Mouse (Mus musculus): ENCODE measurements around the gene C5ar2. TPM values are rescaled to one million over a fixed set of nuclear protein-coding genes. Genes with fewer than 3 reads are reported as not detected.
"Not testable (repeated sequence)": the region's sequence is repeated elsewhere in the genome, so short reads cannot be mapped to it uniquely, and the experiment has no call there.

Gene C5ar2
- total and polyA plus RNA-seq, 2 experiments from 2014 or later = 0.65 to 0.67 TPM

- no peak for TF ChIP-seq CTCF (IDR thresholded peaks at IDR 0.05; ENCODE audit: low read depth)
- TF ChIP-seq EP300 (IDR thresholded peaks at IDR 0.05; ENCODE audit: low read depth) = no peak
- peak overlapping the region; percentile 46 for H3K9ac ChIP-seq (replicated peaks; ENCODE audit: low read depth, low read length)
- H3K9me3 ChIP-seq (replicated peaks; ENCODE audit: control insufficient read depth, low read length) = no peaks in the 10 kb centered on the region
- ATAC-seq (ENCODE audit: insufficient read depth, low read depth) = peak; percentile 30
- peak overlapping the region; percentile 93 for H3K4me2 ChIP-seq (ENCODE audit: low read depth, low read length)
- DNase-seq (ENCODE audit: low spot score) = peak; percentile 57
- no peaks in the 10 kb centered on the region for H3K27me3 ChIP-seq (ENCODE audit: control insufficient read depth, insufficient read depth, low read length)
- peak overlapping the region; percentile 54 for H3K27ac ChIP-seq (ENCODE audit: low read depth)
- peaks cover 32% of the 10 kb centered on the region for H3K36me3 ChIP-seq (replicated peaks; ENCODE audit: control insufficient read depth, insufficient read depth, low read length)
- WGBS = 6% methylated on average over 18 of the region's 18 CpGs
- 0 out of 2 replicates have a peak, but pooled peaks cover 4% of the 10 kb centered on the region for H3K4me1 ChIP-seq (ENCODE audit: control insufficient read depth, insufficient read depth)
- peak overlapping the region; percentile 57 for H3K4me3 ChIP-seq (ENCODE audit: low read depth, low read length)
Measured at GRCm38 (mm10) chr7:16273766-16274140, 29.8 kb upstream of the C5ar2 start.

GRCm38 (mm10) chr7:16273081-16273765, 29.3 kb upstream of the C5ar2 start, which contains the start of gene Inafm1:
Gene Inafm1 (minus strand): TSS chr7:16273617.
- Histone ChIP-seq H3K27ac (ENCODE audit: low read depth) (peak within 1 kb of the TSS; percentile 74), H3K4me2 (ENCODE audit: low read depth, low read length) (peak within 1 kb of the TSS; percentile 93), H3K9ac (replicated peaks; ENCODE audit: low read depth, low read length) (peak within 1 kb of the TSS; percentile 46), H3K4me1 (ENCODE audit: control insufficient read depth, insufficient read depth) (0 out of 2 replicates have a peak, but pooled peaks cover 4% of the 10 kb centered on the region), H3K4me3 (ENCODE audit: low read depth, low read length) (peak within 1 kb of the TSS; percentile 57), H3K36me3 (replicated peaks; ENCODE audit: control insufficient read depth, insufficient read depth, low read length) (peaks cover 27% of the 10 kb centered on the region), H3K27me3 (ENCODE audit: control insufficient read depth, insufficient read depth, low read length) (no peaks in the 10 kb centered on the region), H3K9me3 (replicated peaks; ENCODE audit: control insufficient read depth, low read length) (no peaks in the 10 kb centered on the region)
- peak; percentile 88 for DNase-seq (ENCODE audit: low spot score)
- under 1% methylated on average over 28 of the region's 49 CpGs for WGBS
- peak; percentile 81 for ATAC-seq (ENCODE audit: insufficient read depth, low read depth)
- no peak for TF ChIP-seq CTCF (IDR thresholded peaks at IDR 0.05; ENCODE audit: low read depth)
- TF ChIP-seq EP300 (IDR thresholded peaks at IDR 0.05; ENCODE audit: low read depth) = no peak

- H3K4me1 ChIP-seq (ENCODE audit: control insufficient read depth, insufficient read depth) = 0 out of 2 replicates have a peak, but pooled peaks cover 4% of the 10 kb centered on the region
- H3K27me3 ChIP-seq (ENCODE audit: control insufficient read depth, insufficient read depth, low read length) = no peaks in the 10 kb centered on the region
- WGBS = under 1% methylated on average over 42 of the region's 46 CpGs
- H3K27ac ChIP-seq (ENCODE audit: low read depth) = peak overlapping the region; percentile 74
- ATAC-seq (ENCODE audit: insufficient read depth, low read depth) (peak; percentile 81), DNase-seq (ENCODE audit: low spot score) (peak; percentile 42)
- peaks cover 21% of the 10 kb centered on the region for H3K36me3 ChIP-seq (replicated peaks; ENCODE audit: control insufficient read depth, insufficient read depth, low read length)
- H3K4me3 ChIP-seq (ENCODE audit: low read depth, low read length) = peak overlapping the region; percentile 57
- TF ChIP-seq CTCF (IDR thresholded peaks at IDR 0.05; ENCODE audit: low read depth) (0 out of 2 replicates have a peak, but pooled peaks have one; percentile 10), EP300 (IDR thresholded peaks at IDR 0.05; ENCODE audit: low read depth) (no peak)
- peak overlapping the region; percentile 93 for H3K4me2 ChIP-seq (ENCODE audit: low read depth, low read length)
- peak overlapping the region; percentile 46 for H3K9ac ChIP-seq (replicated peaks; ENCODE audit: low read depth, low read length)
- H3K9me3 ChIP-seq (replicated peaks; ENCODE audit: control insufficient read depth, low read length) = no peaks in the 10 kb centered on the region
Measured at GRCm38 (mm10) chr7:16272681-16273080, 28.7 kb upstream of the C5ar2 start.

GRCm38 (mm10) chr7:16271139-16271538, 27.2 kb upstream of the C5ar2 start:
- H3K9me3 ChIP-seq (replicated peaks; ENCODE audit: control insufficient read depth, low read length) = no peaks in the 10 kb centered on the region
- peaks cover 7% of the 10 kb centered on the region for H3K36me3 ChIP-seq (replicated peaks; ENCODE audit: control insufficient read depth, insufficient read depth, low read length)
- no peak overlapping the region for H3K27ac ChIP-seq (ENCODE audit: low read depth)
- H3K9ac ChIP-seq (replicated peaks; ENCODE audit: low read depth, low read length) = no peak overlapping the region
- no peaks in the 10 kb centered on the region for H3K27me3 ChIP-seq (ENCODE audit: control insufficient read depth, insufficient read depth, low read length)
- no peak overlapping the region for H3K4me2 ChIP-seq (ENCODE audit: low read depth, low read length)
- no peak overlapping the region for H3K4me3 ChIP-seq (ENCODE audit: low read depth, low read length)
- 33% methylated on average over 1 of the region's 1 CpGs for WGBS
- 0 out of 2 replicates have a peak, but pooled peaks cover 4% of the 10 kb centered on the region for H3K4me1 ChIP-seq (ENCODE audit: control insufficient read depth, insufficient read depth)
- TF ChIP-seq CTCF (IDR thresholded peaks at IDR 0.05; ENCODE audit: low read depth) (no peak), EP300 (IDR thresholded peaks at IDR 0.05; ENCODE audit: low read depth) (no peak)
- no peak for ATAC-seq (ENCODE audit: insufficient read depth, low read depth)
- no peak for DNase-seq (ENCODE audit: low spot score)

GRCm38 (mm10) chr7:16266593-16266992, 22.6 kb upstream of the C5ar2 start:
- not testable (repeated sequence) for H3K9ac ChIP-seq (replicated peaks; ENCODE audit: low read depth, low read length)

More at GRCm38 (mm10) chr7:16266593-16266992, 22.6 kb upstream of the C5ar2 start:
- not testable (repeated sequence) for H3K27ac ChIP-seq (ENCODE audit: low read depth); H3K4me2 ChIP-seq (ENCODE audit: low read depth, low read length); H3K27me3 ChIP-seq (ENCODE audit: control insufficient read depth, insufficient read depth, low read length); H3K9me3 ChIP-seq (replicated peaks; ENCODE audit: control insufficient read depth, low read length); H3K4me3 ChIP-seq (ENCODE audit: low read depth, low read length); ATAC-seq (ENCODE audit: insufficient read depth, low read depth); DNase-seq (ENCODE audit: low spot score); H3K4me1 ChIP-seq (ENCODE audit: control insufficient read depth, insufficient read depth); H3K36me3 ChIP-seq (replicated peaks; ENCODE audit: control insufficient read depth, insufficient read depth, low read length)
- WGBS = 69% methylated on average over 7 of the region's 7 CpGs
